Mouse (Mus musculus) megakaryocyte progenitor cell, adult 5-6 weeks (primary cell): ENCODE data around the gene Rab4a. TPM values are rescaled to one million over a fixed set of nuclear protein-coding genes. Genes with fewer than 3 reads are reported as not detected.
"Not testable (repeated sequence)": the region's sequence is repeated elsewhere in the genome, so short reads cannot be mapped to it uniquely, and the experiment has no call there.

Experiments used
- ATAC-seq: replicated peaks from 2 replicates; pipeline ENCODE4 v1.8.0; 2016; ENCODE audit warnings: mild to moderate bottlenecking, moderate TSS enrichment, inconsistent platforms; ENCODE audit not compliant: poor library complexity
- total RNA-seq, 2 experiments: library from RNA; stranded (forward) in 1 of 2; stranded (reverse) in 1 of 2; fragments of 157-497, 149-512 nt in 1 of 2; fragments of 200-1000 nt in 1 of 2; gene quantifications; 2 replicates each; pipeline versions ENCODE4 v1.2.3 to v1.2.4; 2015 to 2017

Rab4a gene
- total RNA-seq, 2 experiments from 2014 or later, result 5.9 to 12.5 TPM

GRCm38 (mm10) chr8:123808671-123809070 is 2.9 kb downstream of the Rab4a start:
- ATAC-seq, result no peak

GRCm38 (mm10) chr8:123809342-123809741 is 3.6 kb downstream of the Rab4a start:
- not testable (repeated sequence) for ATAC-seq

- no peak for ATAC-seq
These were observed 6.4 kb downstream of the Rab4a start for GRCm38 (mm10) chr8:123812227-123812626.

- no peak for ATAC-seq
These were observed 7.5 kb downstream of the Rab4a start for GRCm38 (mm10) chr8:123813173-123813891.

- no peak for ATAC-seq
These were observed 8.1 kb downstream of the Rab4a start for GRCm38 (mm10) chr8:123813892-123814266.

GRCm38 (mm10) chr8:123815325-123815724 is 9.5 kb downstream of the Rab4a start:
- ATAC-seq, result no peak

GRCm38 (mm10) chr8:123816939-123817338 is 11.2 kb downstream of the Rab4a start:
- ATAC-seq, result no peak

- ATAC-seq, result no peak
These were observed 12.0 kb downstream of the Rab4a start for GRCm38 (mm10) chr8:123817747-123818146.

- peak; percentile 63 for ATAC-seq
These were observed 14.2 kb downstream of the Rab4a start for GRCm38 (mm10) chr8:123819683-123820610.

- ATAC-seq, result no peak
These were observed 15.0 kb downstream of the Rab4a start for GRCm38 (mm10) chr8:123820780-123821179.

- peak; percentile 40 for ATAC-seq
These were observed 17.3 kb downstream of the Rab4a start for GRCm38 (mm10) chr8:123823111-123823510.

GRCm38 (mm10) chr8:123823532-123824123 is 17.8 kb downstream of the Rab4a start:
- peak; percentile 71 for ATAC-seq

- peak; percentile 47; the same call in 1 of the 2 replicates for ATAC-seq
These were observed 20.2 kb downstream of the Rab4a start for GRCm38 (mm10) chr8:123826001-123826400.

GRCm38 (mm10) chr8:123826758-123827157 is 21.0 kb downstream of the Rab4a start:
- no peak for ATAC-seq

GRCm38 (mm10) chr8:123827523-123827922 is 21.7 kb downstream of the Rab4a start:
- ATAC-seq, result no peak

- ATAC-seq, result peak; percentile 58
These were observed 27.0 kb downstream of the Rab4a start for GRCm38 (mm10) chr8:123832757-123833156.

- peak; percentile 74 for ATAC-seq
These were observed 29.7 kb downstream of the Rab4a start for GRCm38 (mm10) chr8:123835451-123835850.

- ATAC-seq, result no peak
These were observed 30.6 kb downstream of the Rab4a start for GRCm38 (mm10) chr8:123836354-123836753.

- no peak for ATAC-seq
These were observed 32.7 kb downstream of the Rab4a start for GRCm38 (mm10) chr8:123838496-123838895.

GRCm38 (mm10) chr8:123840578-123841345 is 35.0 kb downstream of the Rab4a start:
- no peak for ATAC-seq

- ATAC-seq, result no peak
These were observed 36.3 kb downstream of the Rab4a start for GRCm38 (mm10) chr8:123842086-123842485.
